Mouse (Mus musculus): ENCODE data around the gene Pfn5. TPM values are rescaled to one million over a fixed set of nuclear protein-coding genes. Genes with fewer than 3 reads are reported as not detected.
"Not testable (repeated sequence)": the region's sequence is repeated elsewhere in the genome, so short reads cannot be mapped to it uniquely, and the experiment has no call there.

Gene Pfn5
- not detected in 3 replicates for total RNA-seq (2017)

- no peak for ATAC-seq (replicated peaks; ENCODE audit: insufficient number of reproducible peaks, low FRiP score, low TSS enrichment, poor library complexity, severe bottlenecking)
Measured at GRCm38 (mm10) chrX:95557887-95558286, at the start of gene Pfn5, which contains the start of gene Asb12. Gene Pfn5 (plus strand): TSS chrX:95558104. Gene Asb12 (minus strand): TSS chrX:95557987.

GRCm38 (mm10) chrX:95523883-95524282 is 34.0 kb upstream of the Pfn5 start:
- no peak for ATAC-seq (replicated peaks; ENCODE audit: insufficient number of reproducible peaks, low FRiP score, low TSS enrichment, poor library complexity, severe bottlenecking)

GRCm38 (mm10) chrX:95525166-95525565 is 32.7 kb upstream of the Pfn5 start:
- ATAC-seq (replicated peaks; ENCODE audit: insufficient number of reproducible peaks, low FRiP score, low TSS enrichment, poor library complexity, severe bottlenecking), result no peak

GRCm38 (mm10) chrX:95535493-95535892 is 22.4 kb upstream of the Pfn5 start:
- not testable (repeated sequence) for ATAC-seq (replicated peaks; ENCODE audit: insufficient number of reproducible peaks, low FRiP score, low TSS enrichment, poor library complexity, severe bottlenecking)

GRCm38 (mm10) chrX:95554321-95554720 is 3.6 kb upstream of the Pfn5 start:
- ATAC-seq (replicated peaks; ENCODE audit: insufficient number of reproducible peaks, low FRiP score, low TSS enrichment, poor library complexity, severe bottlenecking), result no peak

- no peak for ATAC-seq (replicated peaks; ENCODE audit: insufficient number of reproducible peaks, low FRiP score, low TSS enrichment, poor library complexity, severe bottlenecking)
Measured at GRCm38 (mm10) chrX:95600609-95601008, 42.7 kb downstream of the Pfn5 start.

Other genes starting within 250 kb of the Pfn5 start
- 3.5 to 6.6 TPM (median 5.4 TPM) in 3 replicates for gene Amer1, start 113.2 kb upstream of the Pfn5 start, total RNA-seq (2017)
- gene Asb12, start 117 bp upstream of the Pfn5 start, total RNA-seq (2017), result not detected in 3 replicates
- gene Zc4h2, start 100.4 kb downstream of the Pfn5 start, total RNA-seq (2017), result 1.8 to 3.4 TPM in 2 of 3 replicates, not detected in the other
- 0.10 TPM in 1 of 3 replicates, not detected in the others for gene Zc3h12b, start 153.6 kb downstream of the Pfn5 start, total RNA-seq (2017)